Mouse (Mus musculus) liver, adult 2 months (tissue): ENCODE data around the gene Pnpla2.

ENCODE experiments used
- CTCF ChIP-seq: fragments of 200-500 bp; IDR thresholded peaks from 2 replicates; pipeline ENCODE4 v1.5.1; 2011; ENCODE audit warnings: low read depth, low read length, control low read depth
- POLR2A ChIP-seq: fragments of 200-500 bp; IDR thresholded peaks from 2 replicates; pipeline ENCODE4 v1.6.1; 2011; ENCODE audit warnings: low read length, control low read depth; ENCODE audit not compliant: insufficient read depth; ENCODE audit errors: extremely low read depth

GRCm38 (mm10) chr7:141464603-141465201, 9.7 kb downstream of the Pnpla2 start:
- no peak for TF ChIP-seq CTCF
- no peak for TF ChIP-seq POLR2A
